Mouse (Mus musculus) thymus, postnatal 36 days (tissue): ENCODE results near the gene Arhgef38.
A peak's percentile ranks its signal among the peaks of the same experiment; 100 is the strongest.

Source experiments
- DNase-seq, 2 experiments: peaks; one replicate each; pipeline ENCODE4 v3.0.0; 2022; ENCODE audit warnings: mixed read lengths in 2 of 2

Gene Arhgef38

GRCm38 (mm10) chr3:133091664-133092273 lies 143.0 kb downstream of the Arhgef38 start, which contains the start of the genes Ints12 and Gstcd:
Ints12 (plus strand) TSS chr3:133091840.
Gstcd (minus strand) TSS chr3:133092033.
- DNase-seq: peak; percentile 91 to 92

GRCm38 (mm10) chr3:133091121-133091663 lies 143.6 kb downstream of the Arhgef38 start:
- DNase-seq: no peak

- no peak for DNase-seq
Measured at GRCm38 (mm10) chr3:133090247-133091120, 144.3 kb downstream of the Arhgef38 start.

- no peak for DNase-seq
Measured at GRCm38 (mm10) chr3:133085858-133086257, 148.9 kb downstream of the Arhgef38 start.

- no peak for DNase-seq
Measured at GRCm38 (mm10) chr3:133082736-133083135, 152.0 kb downstream of the Arhgef38 start.

GRCm38 (mm10) chr3:133075560-133075959 lies 159.2 kb downstream of the Arhgef38 start:
- DNase-seq: no peak
